Mouse (Mus musculus) midbrain, embryonic 16.5 days (tissue): ENCODE measurements around the gene Mageb5. TPM values are rescaled to one million over a fixed set of nuclear protein-coding genes. Genes with fewer than 3 reads are reported as not detected.
"Not testable (repeated sequence)": the region's sequence is repeated elsewhere in the genome, so short reads cannot be mapped to it uniquely, and the experiment has no call there.

Experiments used
- ATAC-seq: fragments of 200-750 bp; cut with Nextera tagmentation; 2 replicates; pipeline ENCODE4 v1.8.0; 2017; ENCODE audit warnings: moderate TSS enrichment
- H3K27ac ChIP-seq: fragments of 300-500 bp; sonication (generic); 2 replicates; pipeline ENCODE4 v1.5.1; 2014; ENCODE audit warnings: mild to moderate bottlenecking, low read length, mixed read lengths
- H3K27me3 ChIP-seq: fragments of 300-500 bp; sonication (generic); 2 replicates; pipeline ENCODE4 v1.6.1; 2014; ENCODE audit warnings: low read depth, low read length, mixed read lengths; ENCODE audit not compliant: control insufficient read depth, insufficient read depth
- H3K36me3 ChIP-seq: fragments of 300-500 bp; sonication (generic); 2 replicates; pipeline ENCODE4 v1.6.1; 2014; ENCODE audit warnings: mild to moderate bottlenecking, low read length, moderate library complexity, mixed read lengths; ENCODE audit not compliant: control insufficient read depth, insufficient read depth
- H3K4me1 ChIP-seq: fragments of 300-500 bp; sonication (generic); 2 replicates; pipeline ENCODE4 v1.6.1; 2014; ENCODE audit warnings: mild to moderate bottlenecking, low read length, mixed read lengths; ENCODE audit not compliant: control insufficient read depth, insufficient read depth
- H3K4me2 ChIP-seq: fragments of 300-500 bp; sonication (generic); 2 replicates; pipeline ENCODE4 v1.6.1; 2014; ENCODE audit warnings: mild to moderate bottlenecking, low read length, mixed read lengths
- H3K4me3 ChIP-seq: fragments of 300-500 bp; sonication (generic); 2 replicates; pipeline ENCODE4 v1.5.1; 2014; ENCODE audit warnings: low read depth, mild to moderate bottlenecking, low read length, moderate library complexity, mixed read lengths
- H3K9ac ChIP-seq: fragments of 300-500 bp; sonication (generic); 2 replicates; pipeline ENCODE4 v1.6.1; 2014; ENCODE audit warnings: low read depth, low read length, mixed read lengths
- H3K9me3 ChIP-seq: fragments of 300-500 bp; sonication (generic); replicated peaks from 2 replicates; pipeline ENCODE4 v1.6.1; 2014; ENCODE audit warnings: mild to moderate bottlenecking, low read length, mixed read lengths; ENCODE audit not compliant: control insufficient read depth, poor library complexity, severe bottlenecking
- WGBS: fragments of 180-500 bp; shearing (Covaris S2); extraction: QIAGEN DNeasy Blood & Tissue Kit; methylation state at CpG from one replicate; pipeline ENCODE4 v1.1.7; 2014; 5-methylcytosine and 5-hydroxymethylcytosine counted together
- polyA plus RNA-seq: library from polyadenylated mRNA; unstranded; fragments of >200 nt; fragmentation: Nextera tagmentation; extraction: Ambion mirVana; gene quantifications from 2 replicates; pipeline ENCODE4 v1.2.1, GENCODE M21; 2015

Gene Mageb5
- polyA plus RNA-seq, result not detected in 2 replicates

GRCm38 (mm10) chrX:91782918-91783317 lies at the start of gene Mageb5:
Gene Mageb5 (minus strand): TSS chrX:91783018.
- not testable (repeated sequence) for H3K9ac ChIP-seq, H3K27me3 ChIP-seq, ATAC-seq, H3K9me3 ChIP-seq, H3K36me3 ChIP-seq, H3K27ac ChIP-seq, H3K4me3 ChIP-seq, H3K4me1 ChIP-seq, H3K4me2 ChIP-seq
- 91% methylated on average over 1 of the region's 1 CpGs for whole genome bisulfite sequencing

- WGBS, result no CpG with 5 or more reads among the region's 1 CpGs
- H3K9ac ChIP-seq, H3K9me3 ChIP-seq, H3K36me3 ChIP-seq, H3K4me1 ChIP-seq, H3K4me3 ChIP-seq, H3K4me2 ChIP-seq, ATAC-seq, H3K27me3 ChIP-seq, H3K27ac ChIP-seq: not testable (repeated sequence)
Measured at GRCm38 (mm10) chrX:91759591-91760226, 23.1 kb downstream of the Mageb5 start.

Other genes with a start within 250 kb of the Mageb5 start
- gene 1700084M14Rik, start 207.1 kb downstream of the Mageb5 start, polyA plus RNA-seq, result not detected in 2 replicates
- not detected in 2 replicates for gene Gm14781, start 150.8 kb downstream of the Mageb5 start, polyA plus RNA-seq
- gene Mageb1, start 233.3 kb upstream of the Mageb5 start, polyA plus RNA-seq, result not detected in 2 replicates